Mouse (Mus musculus) liver, embryonic 11.5 days (tissue): ENCODE results near the gene Ddx39. TPM values are rescaled to one million over a fixed set of nuclear protein-coding genes. Genes with fewer than 3 reads are reported as not detected.

ENCODE experiments used
- ATAC-seq: fragments of 200-750 bp; cut with Nextera tagmentation; replicated peaks from 2 replicates; pipeline ENCODE4 v1.8.0; 2017; ENCODE audit warnings: moderate number of reproducible peaks, mild to moderate bottlenecking, moderate TSS enrichment, moderate library complexity; ENCODE audit not compliant: low FRiP score
- DNase-seq: peaks from one replicate; pipeline ENCODE4 v3.0.0-alpha.2; 2017; ENCODE audit warnings: low spot score
- H3K27ac ChIP-seq: fragments of 300-500 bp; sonication (generic); 2 replicates; pipeline ENCODE4 v1.5.1; 2014; ENCODE audit warnings: mild to moderate bottlenecking, low read depth, low read length, control low read depth
- H3K27me3 ChIP-seq: fragments of 300-500 bp; sonication (generic); replicated peaks from 2 replicates; pipeline ENCODE4 v1.6.1; 2014; ENCODE audit warnings: low read length, mixed read lengths; ENCODE audit not compliant: control insufficient read depth, insufficient read depth
- H3K36me3 ChIP-seq: fragments of 300-500 bp; sonication (generic); 2 replicates; pipeline ENCODE4 v1.6.1; 2014; ENCODE audit warnings: mild to moderate bottlenecking, low read length, moderate library complexity, mixed read lengths; ENCODE audit not compliant: control insufficient read depth, insufficient read depth
- H3K4me1 ChIP-seq: fragments of 300-500 bp; sonication (generic); replicated peaks from 2 replicates; pipeline ENCODE4 v1.6.1; 2014; ENCODE audit warnings: low read length, mixed read lengths; ENCODE audit not compliant: control insufficient read depth, insufficient read depth
- H3K4me2 ChIP-seq: fragments of 300-500 bp; sonication (generic); 2 replicates; pipeline ENCODE4 v1.6.1; 2014; ENCODE audit warnings: mild to moderate bottlenecking, control low read depth, moderate library complexity
- H3K4me3 ChIP-seq: fragments of 300-500 bp; sonication (generic); 2 replicates; pipeline ENCODE4 v1.5.1; 2014; ENCODE audit warnings: low read depth, low read length, control low read depth
- H3K9ac ChIP-seq: fragments of 300-500 bp; sonication (generic); 2 replicates; pipeline ENCODE4 v1.6.1; 2014; ENCODE audit warnings: low read depth, low read length, control low read depth
- H3K9me3 ChIP-seq: fragments of 300-500 bp; sonication (generic); 2 replicates; pipeline ENCODE4 v1.6.1; 2016; ENCODE audit warnings: low read length, inconsistent platforms, mixed read lengths; ENCODE audit not compliant: control insufficient read depth
- whole genome bisulfite sequencing: fragments of 180-500 bp; shearing (Covaris S2); extraction: QIAGEN DNeasy Blood & Tissue Kit; methylation state at CpG from one replicate; pipeline ENCODE4 v1.1.7; 2014; 5-methylcytosine and 5-hydroxymethylcytosine counted together
- polyA plus RNA-seq: library from polyadenylated mRNA; unstranded; fragments of >200 nt; fragmentation: Nextera tagmentation; extraction: Ambion mirVana; gene quantifications from 2 replicates; pipeline ENCODE4 v1.2.1, GENCODE M21; 2014

Ddx39 gene
- polyA plus RNA-seq, 1 experiment from 2014 or later: 375 TPM

DNA sequence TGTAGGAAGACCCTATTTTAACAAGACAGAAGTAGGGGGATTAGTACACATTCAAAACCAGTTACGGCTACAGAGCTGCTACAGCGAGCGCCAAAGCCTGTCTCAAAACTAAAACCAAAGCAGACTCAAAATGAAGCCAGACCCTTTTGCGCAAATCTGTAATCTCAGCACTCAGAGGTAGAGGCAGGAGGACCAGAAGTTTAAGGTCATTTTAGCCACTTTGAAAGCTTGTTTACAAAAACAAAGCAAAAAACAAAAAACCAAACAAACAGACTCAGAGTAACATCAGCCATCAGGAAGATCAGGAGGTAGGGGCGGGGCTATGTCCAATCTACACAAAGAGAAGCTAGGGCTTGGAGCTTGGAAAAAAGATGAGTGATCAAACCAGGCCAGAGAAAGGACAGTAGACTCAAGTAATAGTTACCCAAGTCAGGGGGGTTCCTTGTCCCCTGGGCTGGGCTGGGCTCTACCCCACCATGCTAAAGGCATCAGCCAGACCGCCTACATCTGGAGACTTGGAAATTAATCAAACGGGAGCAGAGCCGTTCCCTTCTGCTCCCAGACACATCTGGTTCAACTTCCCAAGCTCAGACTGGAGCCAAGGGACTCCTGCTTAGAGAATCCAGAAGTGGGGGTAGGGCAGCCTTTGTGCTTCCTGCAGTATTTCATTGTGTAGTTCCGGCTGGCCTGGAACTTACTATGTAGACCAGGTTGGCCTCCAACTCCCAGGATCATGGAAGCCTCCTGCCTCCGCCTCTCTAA, 24.2 kb downstream of the Ddx39 start:
- DNase-seq: no peak
- Histone ChIP-seq H3K4me3 (0 out of 2 replicates have a peak overlapping the region, but pooled peaks have one; percentile 64), H3K36me3 (no peaks in the 10 kb centered on the region), H3K9me3 (peaks cover 3% of the 10 kb centered on the region; the same call in 1 of the 2 replicates), H3K4me1 (peaks cover 28% of the 10 kb centered on the region), H3K27ac (no peak overlapping the region), H3K27me3 (no peaks in the 10 kb centered on the region), H3K9ac (no peak overlapping the region), H3K4me2 (peak overlapping the region; percentile 94)
- no peak for ATAC-seq
- 77% methylated on average over 10 of the region's 10 CpGs for WGBS

DNA sequence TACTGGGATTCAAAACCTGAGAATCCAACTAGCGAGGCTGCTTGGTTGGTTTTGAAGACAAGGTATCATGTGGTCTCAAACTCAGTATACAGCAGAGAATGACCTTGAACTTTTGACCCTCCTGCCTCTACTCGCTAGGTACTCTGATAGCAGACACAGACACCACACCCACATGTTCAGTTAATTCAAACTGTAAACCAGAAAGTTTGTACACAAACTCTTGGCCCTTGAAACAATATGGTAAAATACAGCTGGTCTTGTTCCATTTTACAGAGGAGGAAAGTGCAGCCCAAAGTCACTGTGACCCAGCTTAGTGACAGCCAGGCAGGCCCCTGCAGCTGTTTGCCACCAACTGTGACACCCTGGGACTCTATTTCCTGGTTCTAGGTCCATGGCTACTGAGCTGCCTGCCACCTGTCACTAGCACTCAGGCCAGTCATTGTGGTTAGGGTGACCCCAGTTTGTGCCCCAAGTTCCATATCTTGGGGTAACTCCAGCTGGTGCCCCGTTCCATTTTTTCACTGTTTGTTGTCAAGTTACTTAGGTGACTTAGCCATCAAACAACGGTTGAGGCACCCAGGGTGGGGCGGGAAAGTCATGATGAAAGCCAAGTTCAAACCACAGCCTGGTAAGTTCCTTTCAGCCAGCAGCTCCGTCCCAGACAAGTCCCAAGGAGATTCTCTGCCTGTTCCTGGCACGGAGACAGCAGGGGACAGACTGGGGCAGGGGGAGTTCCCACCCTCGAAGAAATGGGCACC, 24.9 kb downstream of the Ddx39 start:
- H3K4me2 ChIP-seq: peak overlapping the region; percentile 94
- H3K27me3 ChIP-seq: no peaks in the 10 kb centered on the region
- peaks cover 3% of the 10 kb centered on the region; the same call in 1 of the 2 replicates for H3K9me3 ChIP-seq
- ATAC-seq: no peak; the same call in 1 of the 2 replicates
- no peaks in the 10 kb centered on the region for H3K36me3 ChIP-seq
- WGBS: 28% methylated on average over 8 of the region's 8 CpGs
- H3K4me3 ChIP-seq: peak overlapping the region; percentile 64
- peak overlapping the region; percentile 35; the same call in 1 of the 2 replicates for H3K9ac ChIP-seq
- peaks cover 28% of the 10 kb centered on the region for H3K4me1 ChIP-seq
- 0 out of 2 replicates have a peak overlapping the region, but pooled peaks have one; percentile 3 for H3K27ac ChIP-seq
- DNase-seq: no peak

DNA sequence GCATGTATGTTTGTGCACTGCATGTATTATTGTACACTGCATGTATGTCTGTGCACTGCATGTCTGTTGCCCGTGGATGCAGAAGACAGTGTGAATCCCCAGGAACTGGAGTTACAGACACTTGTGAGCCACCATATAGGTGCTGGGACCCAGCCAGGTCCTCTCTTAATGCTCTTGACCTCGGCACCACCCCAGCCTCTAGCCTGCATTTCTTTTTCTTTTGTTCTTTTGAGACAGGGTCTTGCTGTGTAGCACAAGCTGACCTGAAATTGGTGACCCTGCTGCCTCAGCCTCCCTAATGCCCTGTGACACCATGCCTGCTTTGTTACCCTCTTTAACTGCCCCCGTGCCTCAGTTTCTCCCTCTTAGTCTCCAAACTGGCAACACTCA, 25.6 kb downstream of the Ddx39 start:
- Histone ChIP-seq H3K9ac (peak overlapping the region; percentile 71), H3K9me3 (peaks cover 3% of the 10 kb centered on the region; the same call in 1 of the 2 replicates), H3K27me3 (no peaks in the 10 kb centered on the region), H3K4me3 (peak overlapping the region; percentile 64), H3K27ac (peak overlapping the region; percentile 38; the same call in 1 of the 2 replicates), H3K4me2 (peak overlapping the region; percentile 94), H3K36me3 (no peaks in the 10 kb centered on the region), H3K4me1 (peaks cover 28% of the 10 kb centered on the region)
- WGBS: 12% methylated on average over 3 of the region's 3 CpGs
- ATAC-seq (no peak), DNase-seq (no peak)

DNA sequence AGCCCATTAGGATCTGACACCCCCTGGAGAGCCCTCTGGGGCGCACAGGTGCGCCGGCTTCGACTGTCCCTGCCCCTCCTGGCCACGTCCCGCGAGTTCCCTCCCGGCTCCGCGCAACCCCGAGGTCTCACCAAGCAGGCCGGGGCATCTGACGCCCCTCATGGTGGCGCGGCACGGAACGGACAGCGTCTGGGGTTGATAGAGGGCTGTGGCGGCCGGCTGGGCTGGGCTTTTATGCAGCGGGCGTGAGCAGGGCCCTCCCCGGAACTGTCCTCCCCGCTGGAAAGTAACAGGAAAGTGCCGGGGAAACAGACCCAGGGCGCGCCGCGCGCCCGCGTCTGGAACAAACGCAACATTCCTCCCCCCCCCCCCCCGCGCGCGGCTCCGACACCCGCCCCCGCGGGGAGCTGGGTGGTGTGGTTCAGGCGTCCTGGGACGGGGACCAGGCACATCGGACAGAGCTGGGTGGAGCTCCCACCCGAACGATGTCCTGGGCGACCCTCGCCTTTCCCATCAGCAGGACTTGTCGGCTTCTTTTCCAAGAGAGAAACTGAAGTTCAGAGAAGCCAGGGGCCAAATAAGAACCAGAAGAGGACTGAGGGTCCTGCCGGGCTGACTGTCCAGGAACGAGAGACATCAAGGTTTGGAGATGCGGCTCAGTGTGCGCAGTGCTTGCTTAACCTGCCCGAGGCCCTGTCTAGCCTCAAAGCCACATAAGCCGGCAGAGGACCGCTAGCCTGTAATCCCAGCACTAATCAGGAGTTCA, 26.2 kb downstream of the Ddx39 start, which contains the start of gene Adgre5:
Gene Adgre5 (minus strand): TSS at position 351 of the 766 bp plus-strand sequence.
- ATAC-seq: peak; percentile 50
- peak; percentile 64 for DNase-seq
- H3K4me3 ChIP-seq: peak within 1 kb of the TSS; percentile 64
- no peaks in the 10 kb centered on the region for H3K36me3 ChIP-seq
- H3K9me3 ChIP-seq: peaks cover 3% of the 10 kb centered on the region; the same call in 1 of the 2 replicates
- WGBS: 2% methylated on average over 49 of the region's 56 CpGs
- H3K9ac ChIP-seq: peak within 1 kb of the TSS; percentile 71
- no peaks in the 10 kb centered on the region for H3K27me3 ChIP-seq
- H3K4me1 ChIP-seq: peaks cover 28% of the 10 kb centered on the region
- H3K4me2 ChIP-seq: peak within 1 kb of the TSS; percentile 94
- peak within 1 kb of the TSS; percentile 38 for H3K27ac ChIP-seq

DNA sequence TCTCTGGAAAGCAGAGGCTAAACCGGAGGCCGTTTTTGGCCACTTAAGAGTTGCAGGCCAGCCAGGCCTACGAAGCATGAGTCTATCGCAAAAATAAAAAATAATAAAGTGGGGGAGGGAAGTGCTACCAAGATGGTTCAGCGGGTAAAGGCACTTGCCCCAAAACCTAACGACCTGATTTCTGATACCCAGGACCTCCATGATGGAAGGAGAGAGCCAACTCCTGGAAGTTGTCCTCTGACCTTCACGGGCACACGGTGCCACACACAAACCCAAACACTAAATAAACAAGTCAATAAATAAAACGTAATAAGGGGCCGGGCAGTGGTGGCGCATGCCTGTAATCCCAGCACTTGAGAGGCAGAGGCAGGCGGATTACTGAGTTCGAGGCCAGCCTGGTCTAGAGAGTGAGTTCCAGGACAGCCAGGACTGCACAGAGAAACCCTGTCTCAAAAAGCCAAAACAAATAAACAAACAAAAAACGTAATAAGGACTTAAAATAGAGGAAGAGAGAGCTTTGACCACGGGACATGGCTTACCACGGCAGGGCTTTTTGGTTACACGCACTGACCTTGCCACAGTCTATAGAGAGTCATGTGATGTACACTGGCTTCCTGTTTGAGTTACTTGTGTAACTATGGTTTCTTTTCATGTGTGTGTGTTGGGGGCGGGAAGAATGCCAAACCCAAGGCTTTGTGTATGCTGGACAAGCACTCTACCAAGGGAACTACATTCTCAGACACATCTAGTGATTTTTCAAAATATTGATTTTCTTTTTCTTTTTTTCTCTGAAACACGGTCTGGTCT, 27.1 kb downstream of the Ddx39 start:
- Histone ChIP-seq H3K36me3 (no peaks in the 10 kb centered on the region), H3K27me3 (no peaks in the 10 kb centered on the region), H3K9ac (peak overlapping the region; percentile 71; the same call in 1 of the 2 replicates), H3K4me2 (peak overlapping the region; percentile 94), H3K4me3 (peak overlapping the region; percentile 64), H3K4me1 (peaks cover 28% of the 10 kb centered on the region), H3K9me3 (peaks cover 3% of the 10 kb centered on the region; the same call in 1 of the 2 replicates), H3K27ac (no peak overlapping the region)
- DNase-seq: no peak
- no peak for ATAC-seq
- WGBS: 71% methylated on average over 19 of the region's 19 CpGs

DNA sequence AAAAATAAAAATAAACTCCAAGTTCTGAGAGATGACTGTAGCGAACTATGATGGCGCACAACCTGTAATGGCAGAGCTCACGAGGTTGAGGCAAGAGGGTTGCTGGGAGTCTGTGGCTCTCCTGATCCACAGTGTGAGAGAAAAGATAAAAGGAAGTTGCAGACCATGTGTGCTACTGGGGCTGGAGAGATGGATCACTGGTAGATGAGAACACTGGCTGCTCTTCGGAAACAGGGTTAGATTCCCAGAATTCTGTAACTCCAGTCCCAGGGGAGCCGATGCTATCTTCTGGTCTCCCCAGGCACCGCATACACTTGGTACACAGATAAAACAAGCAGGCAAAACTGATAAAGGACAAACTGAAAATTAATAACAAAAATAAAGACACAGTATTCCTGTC, 28.0 kb downstream of the Ddx39 start:
- Histone ChIP-seq H3K9ac (no peak overlapping the region), H3K27me3 (peaks cover 7% of the 10 kb centered on the region), H3K4me1 (peaks cover 23% of the 10 kb centered on the region), H3K4me3 (no peak overlapping the region), H3K27ac (no peak overlapping the region), H3K36me3 (no peaks in the 10 kb centered on the region), H3K9me3 (no peaks in the 10 kb centered on the region), H3K4me2 (no peak overlapping the region)
- DNase-seq (no peak), ATAC-seq (no peak)
- 75% methylated on average over 6 of the region's 6 CpGs for WGBS

DNA sequence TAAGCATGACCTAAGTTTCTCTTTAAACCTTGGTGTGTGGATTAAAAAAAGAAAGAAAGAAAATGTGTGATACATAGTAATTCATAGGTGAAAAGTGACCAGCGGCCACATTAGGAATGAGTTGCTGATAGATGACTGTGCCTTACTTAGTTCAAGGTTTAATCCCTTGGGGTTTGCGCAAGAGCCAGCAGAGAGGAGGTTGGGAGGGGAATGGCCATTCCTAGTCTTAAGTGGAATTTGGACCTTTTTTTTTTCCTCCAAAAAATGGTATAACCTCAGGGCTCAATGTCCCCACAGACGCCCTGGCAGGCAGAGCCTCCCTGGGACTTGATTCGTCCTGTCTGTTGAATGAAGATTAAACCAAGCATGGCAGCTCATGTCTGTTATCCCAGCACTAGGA, 29.1 kb downstream of the Ddx39 start:
- 73% methylated on average over 4 of the region's 4 CpGs for WGBS
- no peak overlapping the region for H3K4me2 ChIP-seq
- no peak overlapping the region for H3K9ac ChIP-seq
- peaks cover 19% of the 10 kb centered on the region for H3K4me1 ChIP-seq
- no peak overlapping the region for H3K4me3 ChIP-seq
- H3K27ac ChIP-seq: no peak overlapping the region
- no peaks in the 10 kb centered on the region for H3K9me3 ChIP-seq
- ATAC-seq (no peak), DNase-seq (no peak)
- no peaks in the 10 kb centered on the region for H3K36me3 ChIP-seq
- H3K27me3 ChIP-seq: peaks cover 17% of the 10 kb centered on the region
